ENCODE assay signal across 16 mouse cellular contexts in genomic region chr1:190297666-190298327, GRCm38 (mm10).
"Had no signal": no experiment of that assay in that cellular context is flagged by ENCODE, and none has a peak within 500 bp of the region (broad histone marks: within the 10 kb centered on the region; RNA-seq: fewer than 3 reads in every experiment).

No protein-coding gene starts in this region.

- H3K27ac ChIP-seq: layer of hippocampus, adult 2 months; left cerebral cortex, adult 2 months; limb, embryonic 10.5 days; liver, embryonic 12.5 days; midbrain, embryonic 10.5 days; neural tube, embryonic 15.5 days had no signal

- H3K36me3 ChIP-seq: limb, embryonic 10.5 days; liver, embryonic 12.5 days; midbrain, embryonic 10.5 days; neural tube, embryonic 15.5 days had no signal

- H3K27me3 ChIP-seq: liver, embryonic 12.5 days; neural tube, embryonic 15.5 days had no signal

- DNase-seq: kidney, postnatal 10 days; kidney, postnatal 4 days; lung, embryonic 14.5 days; lung, postnatal 10 days; lung, postnatal 4 days; midbrain, embryonic 14.5 days; right cerebral cortex, adult 18-20 months; thymus, adult 2 months; thymus, postnatal 25 days had no signal

- ATAC-seq: liver, embryonic 12.5 days had no signal

- H3K4me1 ChIP-seq: liver, embryonic 12.5 days; neural tube, embryonic 15.5 days had no signal

- H3K4me2 ChIP-seq: liver, embryonic 12.5 days; lung, embryonic 14.5 days; neural tube, embryonic 15.5 days had no signal

- H3K9me3 ChIP-seq: neural tube, embryonic 15.5 days had no signal

- H3K4me3 ChIP-seq: layer of hippocampus, adult 2 months; left cerebral cortex, adult 2 months; limb, embryonic 10.5 days; liver, embryonic 12.5 days; midbrain, embryonic 10.5 days; myocyte; neural tube, embryonic 15.5 days had no signal

- H3K9ac ChIP-seq: liver, embryonic 12.5 days; lung, embryonic 14.5 days; neural tube, embryonic 15.5 days had no signal
